Mouse (Mus musculus): ENCODE data around the gene Snx29. TPM values are rescaled to one million over a fixed set of nuclear protein-coding genes. Genes with fewer than 3 reads are reported as not detected.

Gene Snx29
- total RNA-seq, 2 experiments from 2014 or later, result 7.3 to 8.4 TPM

DNA sequence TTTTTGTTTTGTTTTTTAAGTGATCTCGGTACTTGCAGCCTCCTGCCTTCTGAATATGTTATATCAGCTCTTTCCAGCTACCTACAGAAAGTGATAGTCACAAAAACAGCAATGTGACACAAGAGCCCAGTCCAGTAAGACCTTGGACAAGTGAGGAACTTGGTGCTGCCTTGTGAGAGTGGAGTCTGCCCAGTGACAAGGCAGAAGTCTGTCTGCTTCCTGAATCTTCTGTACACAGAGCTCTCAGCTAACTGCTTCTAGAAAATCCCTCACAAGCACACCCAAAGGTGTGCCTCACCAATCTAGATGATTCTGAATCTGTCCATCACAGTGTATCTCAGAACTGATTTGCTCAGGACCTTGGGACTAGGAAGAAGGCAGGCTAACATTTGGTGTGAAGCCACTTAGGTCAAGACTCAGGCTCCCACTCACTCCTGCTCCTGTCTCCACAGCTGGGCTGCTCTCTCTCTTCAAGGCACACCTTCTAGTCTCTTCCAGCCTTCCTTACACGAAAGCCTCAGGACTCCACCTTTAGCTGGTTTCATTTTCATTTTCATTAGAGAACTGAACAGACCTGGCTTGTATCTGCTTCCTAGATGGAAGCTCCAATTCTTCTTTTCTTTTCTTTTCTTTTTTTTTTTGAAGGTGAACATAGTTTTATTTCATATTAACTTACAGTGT, 330.1 kb downstream of the Snx29 start:
- no peak for ATAC-seq (replicated peaks; ENCODE audit: low FRiP score, poor library complexity, severe bottlenecking)

DNA sequence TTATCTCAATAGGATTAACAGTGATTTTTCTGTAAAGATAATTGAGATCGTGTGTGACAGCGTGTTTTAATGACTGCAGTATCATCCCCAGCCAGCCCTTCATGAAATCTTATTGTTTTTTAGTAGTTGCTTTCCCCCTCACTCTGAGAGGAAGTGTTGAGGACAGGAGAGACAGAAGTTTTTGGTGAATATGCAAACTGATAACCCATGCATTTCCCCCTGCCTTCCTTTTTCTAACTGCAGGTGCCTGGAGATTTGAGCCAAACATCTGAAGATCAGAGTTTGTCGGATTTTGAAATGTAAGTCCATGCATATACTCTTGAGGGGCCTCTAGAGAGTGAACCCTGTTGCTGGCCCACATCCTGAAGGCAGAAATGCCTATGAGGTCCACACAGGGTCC, 333.2 kb downstream of the Snx29 start:
- no peak for ATAC-seq (replicated peaks; ENCODE audit: low FRiP score, poor library complexity, severe bottlenecking)

DNA sequence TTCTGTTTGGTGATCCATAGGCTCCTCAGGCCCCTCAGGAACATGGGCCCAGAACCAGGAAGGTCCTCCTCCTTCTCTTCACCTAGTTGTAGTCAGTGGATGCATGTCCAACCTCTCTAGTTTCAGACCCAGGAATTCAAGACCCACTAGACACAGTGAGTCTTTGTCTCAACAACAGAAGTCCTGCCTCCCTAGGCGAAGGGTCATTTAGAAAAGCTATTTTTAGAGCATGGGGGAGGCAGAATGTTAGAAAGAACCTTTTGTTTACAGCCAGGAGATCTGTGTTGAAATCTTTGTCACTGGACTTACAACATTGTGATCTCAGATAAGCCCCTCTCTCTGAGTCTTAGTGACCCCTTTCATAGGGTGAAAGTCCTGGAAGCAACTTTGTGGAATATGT, 334.4 kb downstream of the Snx29 start:
- no peak for ATAC-seq (replicated peaks; ENCODE audit: low FRiP score, poor library complexity, severe bottlenecking)

GRCm38 (mm10) chr16:11659111-11659720, 336.5 kb downstream of the Snx29 start:
- no peak for ATAC-seq (replicated peaks; ENCODE audit: low FRiP score, poor library complexity, severe bottlenecking)

DNA sequence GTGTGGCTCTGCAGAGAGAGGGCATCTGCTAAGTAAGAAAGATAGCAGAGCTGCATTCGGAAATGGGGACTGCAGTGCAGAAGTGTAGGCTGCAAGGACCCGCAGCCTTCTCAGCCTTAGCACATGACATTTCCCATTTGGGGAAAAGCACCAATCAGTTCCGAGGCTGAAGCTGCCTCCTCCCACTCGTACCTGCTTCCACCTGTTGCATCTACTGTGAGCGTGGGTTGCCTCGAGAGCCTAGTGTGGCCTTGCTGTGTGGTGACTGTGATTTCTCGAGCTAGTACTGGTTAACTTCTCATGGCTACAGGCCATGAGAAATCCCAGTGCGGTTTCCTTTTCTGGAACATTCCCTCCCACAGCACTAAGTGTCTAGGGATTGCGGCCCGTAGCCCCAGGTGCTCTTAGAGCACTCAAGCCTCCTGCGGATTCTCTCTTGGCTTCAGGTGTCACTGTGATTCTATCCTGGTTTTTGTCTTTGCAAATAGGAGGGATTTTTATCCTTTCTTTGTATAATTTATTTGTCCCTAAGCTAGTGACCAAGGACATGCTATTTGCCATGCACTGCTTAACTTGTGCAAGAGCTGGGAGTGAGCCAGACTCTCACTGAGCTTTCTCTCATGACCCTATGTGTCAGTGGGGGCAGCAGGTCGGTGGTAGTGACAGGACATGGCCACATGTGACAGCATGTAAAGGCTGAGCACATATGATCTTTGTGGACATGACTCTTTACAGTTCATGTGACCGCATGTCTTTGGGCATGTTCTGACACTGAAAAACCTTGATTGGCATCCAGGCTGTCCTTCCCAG, 342.4 kb downstream of the Snx29 start:
- no peak for ATAC-seq (replicated peaks; ENCODE audit: low FRiP score, poor library complexity, severe bottlenecking)

- no peak for ATAC-seq (replicated peaks; ENCODE audit: low FRiP score, poor library complexity, severe bottlenecking)
Observed at GRCm38 (mm10) chr16:11665869-11666268, 343.2 kb downstream of the Snx29 start.

GRCm38 (mm10) chr16:11668375-11668774, 345.7 kb downstream of the Snx29 start:
- no peak for ATAC-seq (replicated peaks; ENCODE audit: low FRiP score, poor library complexity, severe bottlenecking)

DNA sequence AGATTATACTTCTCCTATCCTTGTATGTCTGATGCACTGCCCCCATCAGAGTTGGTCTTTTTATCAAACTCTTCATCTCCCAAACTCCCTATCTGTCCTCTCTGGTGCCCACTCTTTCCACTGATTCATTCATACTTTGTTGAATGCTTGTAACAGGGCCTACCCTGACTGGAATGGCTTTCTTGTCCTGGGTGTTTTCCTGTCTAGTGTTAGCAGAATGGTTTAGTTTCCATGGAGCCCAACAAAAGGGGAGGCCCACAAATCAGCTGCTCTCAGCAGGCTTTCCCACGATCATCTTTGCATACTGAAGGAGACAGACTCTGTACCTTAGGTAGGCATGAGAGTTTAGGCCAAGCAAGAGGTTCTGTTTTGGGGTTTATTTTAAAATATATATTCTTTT, 346.2 kb downstream of the Snx29 start:
- no peak for ATAC-seq (replicated peaks; ENCODE audit: low FRiP score, poor library complexity, severe bottlenecking)

GRCm38 (mm10) chr16:11670251-11670970, 347.7 kb downstream of the Snx29 start:
- no peak for ATAC-seq (replicated peaks; ENCODE audit: low FRiP score, poor library complexity, severe bottlenecking)

DNA sequence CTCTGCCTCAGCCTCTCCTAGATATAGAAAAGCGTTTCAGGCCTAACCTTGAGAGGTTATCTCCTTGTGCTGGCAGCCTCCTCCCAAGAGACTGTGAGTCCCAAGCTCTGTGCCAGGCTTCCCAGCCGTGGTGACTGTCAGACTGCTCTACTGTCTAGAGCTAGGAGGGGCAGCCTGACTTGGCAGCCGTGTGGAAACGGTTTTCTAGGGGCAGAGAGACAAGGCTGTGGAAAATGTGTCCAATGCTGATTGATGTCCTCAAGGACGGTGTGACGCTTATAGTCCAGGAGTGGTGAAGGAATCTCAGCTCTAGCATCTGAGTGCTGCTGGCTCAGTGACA, 348.2 kb downstream of the Snx29 start:
- ATAC-seq (replicated peaks; ENCODE audit: low FRiP score, poor library complexity, severe bottlenecking), result no peak

- ATAC-seq (replicated peaks; ENCODE audit: low FRiP score, poor library complexity, severe bottlenecking), result no peak
Observed at GRCm38 (mm10) chr16:11676006-11676405, 353.3 kb downstream of the Snx29 start.

GRCm38 (mm10) chr16:11685264-11685663, 362.6 kb downstream of the Snx29 start:
- no peak for ATAC-seq (replicated peaks; ENCODE audit: low FRiP score, poor library complexity, severe bottlenecking)

DNA sequence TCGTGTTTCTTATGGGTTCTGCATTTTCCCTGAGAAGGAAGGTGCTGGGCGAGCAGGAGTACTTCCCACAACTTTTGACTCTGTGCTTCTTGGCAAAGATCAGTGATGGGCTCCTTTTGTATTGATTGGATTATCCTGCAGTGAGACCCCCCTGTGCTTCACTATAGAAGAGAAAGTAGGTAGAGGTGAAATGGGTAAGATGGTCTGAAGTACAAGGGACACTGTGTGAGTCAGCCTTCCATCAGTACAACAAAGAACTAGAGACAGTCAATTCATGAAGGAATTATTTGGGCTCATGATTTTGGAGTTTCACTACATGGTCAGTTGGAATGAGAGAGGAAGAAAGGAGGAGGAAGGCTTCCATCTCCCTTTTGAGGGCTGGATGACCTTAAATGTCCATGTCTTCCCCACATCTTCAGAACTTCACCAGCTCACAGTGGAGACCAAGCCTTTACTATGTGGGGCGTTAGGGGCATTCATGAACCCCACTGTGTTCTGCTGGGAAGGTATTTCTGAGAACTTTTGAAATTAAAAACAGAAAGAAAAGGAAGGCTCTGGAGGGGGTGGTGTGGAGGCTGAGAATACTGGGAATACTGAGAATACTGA, 363.1 kb downstream of the Snx29 start:
- ATAC-seq (replicated peaks; ENCODE audit: low FRiP score, poor library complexity, severe bottlenecking), result no peak

DNA sequence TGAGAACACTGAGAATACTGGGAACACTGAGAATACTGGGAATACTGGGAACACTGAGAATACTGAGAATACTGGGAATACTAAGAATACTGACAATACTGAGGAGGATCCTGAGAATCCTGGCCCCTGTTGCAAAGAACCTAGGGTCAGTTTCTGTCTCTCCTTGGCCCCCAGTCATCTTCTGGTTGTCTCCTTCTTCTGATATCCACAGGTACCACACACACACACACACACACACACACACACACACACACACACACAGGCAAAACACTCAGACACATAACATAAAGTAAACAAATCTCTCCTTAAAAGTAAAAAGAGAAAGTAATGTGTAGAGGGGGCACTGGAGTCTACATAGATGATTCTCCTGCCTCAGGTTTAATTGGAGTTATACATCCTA, 365.1 kb downstream of the Snx29 start:
- ATAC-seq (replicated peaks; ENCODE audit: low FRiP score, poor library complexity, severe bottlenecking), result no peak

DNA sequence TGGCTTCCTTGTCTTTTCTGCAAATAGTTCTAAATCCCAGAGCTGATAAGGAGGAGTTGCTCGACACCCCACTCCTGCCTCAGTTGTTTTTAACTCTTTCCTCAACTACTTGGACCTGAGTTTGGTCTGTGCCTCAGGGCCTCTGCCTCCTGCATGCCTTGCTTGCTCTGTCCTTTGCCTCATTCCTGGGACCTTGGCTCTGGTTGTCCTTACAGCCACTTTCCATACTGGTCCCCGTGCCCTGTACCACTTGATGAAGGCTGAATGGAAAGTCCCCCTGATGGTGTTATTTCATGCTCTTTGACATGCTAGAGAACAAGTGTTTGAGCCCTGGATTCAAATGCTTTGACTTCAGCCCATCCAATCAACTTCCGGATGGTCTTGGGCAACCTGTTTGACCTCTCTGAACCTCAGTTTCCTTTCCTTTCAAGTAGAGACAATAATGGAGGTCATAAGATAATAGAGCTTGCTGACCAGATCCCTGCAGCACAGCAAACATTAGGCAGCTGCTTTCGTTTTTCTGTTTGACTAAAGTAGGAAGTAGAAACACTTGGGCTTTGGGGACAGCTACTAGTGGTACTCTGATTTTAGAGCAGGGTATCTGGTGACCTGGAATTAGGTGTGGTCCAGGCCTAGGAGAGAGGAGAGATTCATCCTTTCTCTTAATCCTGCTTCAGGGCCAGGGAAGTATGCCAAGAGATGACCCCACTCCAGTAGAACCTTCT, 365.7 kb downstream of the Snx29 start:
- ATAC-seq (replicated peaks; ENCODE audit: low FRiP score, poor library complexity, severe bottlenecking), result no peak

DNA sequence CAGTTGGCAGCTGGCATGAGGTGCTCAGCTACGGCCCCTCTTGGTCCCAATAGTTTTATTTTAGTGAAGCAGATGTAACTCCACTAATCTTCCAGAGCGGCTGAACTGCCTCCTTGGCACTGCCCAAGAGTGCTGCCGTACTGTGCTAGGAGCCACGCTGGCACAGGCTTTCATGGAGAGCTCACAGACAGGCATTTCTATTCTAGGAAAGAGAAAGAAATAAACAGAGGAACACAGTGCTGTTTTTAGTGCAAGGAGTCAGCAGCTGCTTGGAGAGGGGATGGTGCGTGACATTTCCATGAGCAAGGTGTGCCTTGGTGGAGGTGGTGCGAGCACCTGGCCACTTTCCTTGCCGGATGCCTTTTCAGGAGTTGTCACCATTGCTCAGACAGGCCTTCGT, 367.4 kb downstream of the Snx29 start:
- ATAC-seq (replicated peaks; ENCODE audit: low FRiP score, poor library complexity, severe bottlenecking), result no peak

- no peak for ATAC-seq (replicated peaks; ENCODE audit: low FRiP score, poor library complexity, severe bottlenecking)
Observed at GRCm38 (mm10) chr16:11690756-11691155, 368.0 kb downstream of the Snx29 start.

- no peak for ATAC-seq (replicated peaks; ENCODE audit: low FRiP score, poor library complexity, severe bottlenecking)
Observed at GRCm38 (mm10) chr16:11691487-11692200, 368.9 kb downstream of the Snx29 start.

DNA sequence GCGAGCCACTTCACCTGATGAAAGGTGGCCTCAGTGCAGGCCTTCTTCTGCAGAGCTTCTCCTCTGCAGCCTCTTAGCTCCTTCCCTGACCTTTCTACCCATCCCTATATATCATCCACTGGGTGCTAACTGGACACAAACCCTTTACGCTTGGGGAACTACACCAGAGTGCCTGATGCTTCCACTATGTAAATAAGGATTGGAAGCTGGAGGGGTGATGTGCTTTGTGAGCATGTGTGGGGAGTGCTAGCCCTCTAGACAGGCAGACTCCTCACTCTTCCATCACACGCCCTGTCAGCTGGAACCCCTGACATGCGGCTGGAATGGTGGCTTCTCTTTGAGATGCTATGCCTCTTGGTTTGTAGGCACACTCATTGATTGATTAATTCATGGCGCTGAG, 370.0 kb downstream of the Snx29 start:
- no peak for ATAC-seq (replicated peaks; ENCODE audit: low FRiP score, poor library complexity, severe bottlenecking)

Data from erythroid progenitor cell, adult 5-6 weeks (primary cell).